Mouse (Mus musculus): ENCODE data around the gene Gucy2c.

The Gucy2c gene

DNA sequence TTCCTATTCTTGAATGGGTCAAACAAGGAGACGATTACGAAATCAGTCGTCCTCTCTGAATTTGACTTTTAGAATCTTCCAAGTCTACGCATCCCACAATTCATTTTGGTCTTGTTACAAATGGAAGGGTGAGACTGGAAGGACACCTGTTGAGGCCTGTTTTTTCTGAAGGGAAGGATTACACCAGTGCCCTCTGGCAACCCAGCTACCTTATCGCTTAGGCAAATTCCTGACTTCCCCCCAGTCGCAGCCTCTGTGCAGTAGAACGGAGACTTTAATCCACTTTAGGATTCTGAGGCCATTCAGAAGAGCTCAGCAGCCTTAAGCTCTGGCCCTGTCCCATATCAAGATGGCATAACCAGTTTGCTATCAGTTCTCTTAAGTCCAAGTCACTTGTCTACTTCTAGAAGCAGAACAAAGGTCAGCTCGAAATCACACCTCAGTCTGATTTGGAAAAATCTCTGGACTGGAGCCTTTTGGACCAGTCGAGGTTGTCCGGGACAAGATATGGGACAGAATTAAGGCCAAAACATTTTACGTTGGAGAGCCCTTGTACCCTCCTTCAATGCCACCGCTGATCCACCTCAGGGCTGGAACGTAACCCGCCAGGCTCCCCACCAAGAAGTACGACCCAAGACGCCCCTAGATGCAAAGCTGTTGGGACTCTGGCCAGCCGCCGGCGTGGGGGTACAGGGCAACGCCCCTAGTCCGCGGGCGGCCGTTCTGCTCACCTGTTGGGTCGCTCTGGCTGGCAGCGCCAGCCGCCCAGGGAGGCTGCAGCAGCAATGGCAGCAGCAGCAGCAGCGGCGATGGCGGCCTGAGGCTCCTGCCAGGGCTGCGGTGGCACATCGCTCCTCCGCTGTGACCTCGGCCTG, 120.5 kb downstream of the Gucy2c start:
- DNase-seq = peak; percentile 14

DNA sequence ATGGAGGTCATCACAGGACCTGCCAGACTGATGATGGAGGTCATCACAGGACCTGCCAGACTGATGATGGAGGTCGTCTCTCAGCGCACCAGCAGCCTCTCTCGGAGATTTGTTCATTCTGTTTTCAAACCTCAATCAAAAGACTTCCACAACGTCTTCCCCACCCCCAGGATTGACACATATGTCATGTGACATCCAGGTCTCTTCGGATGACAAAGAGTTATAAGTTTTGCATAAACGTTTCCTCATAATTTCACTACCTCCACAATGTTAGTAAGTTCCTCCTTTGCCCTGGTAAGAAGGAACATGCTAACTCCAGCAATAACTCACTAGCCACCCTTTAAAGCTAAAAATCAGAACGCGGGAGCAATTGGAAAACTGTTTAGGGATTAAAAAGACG, 122.3 kb downstream of the Gucy2c start:
- DNase-seq = no peak

DNA sequence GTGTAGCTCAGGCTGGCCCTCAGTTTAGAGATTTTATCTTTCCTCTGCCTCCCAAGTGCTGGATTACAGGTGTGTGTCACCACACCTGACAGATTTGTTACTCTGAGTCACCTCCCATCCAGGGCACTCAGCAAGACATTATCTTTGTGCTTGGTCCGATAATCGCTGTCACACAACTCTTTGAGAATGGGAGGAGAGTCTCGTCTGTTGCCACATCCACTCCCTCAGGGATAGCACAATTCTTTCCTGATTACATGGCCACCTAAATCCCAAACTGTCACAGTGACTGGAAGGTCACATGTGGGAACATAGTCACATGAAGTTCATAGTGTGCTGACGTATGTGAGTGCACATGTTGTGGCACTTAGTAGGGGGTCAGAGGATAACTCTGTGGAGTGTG, 123.3 kb downstream of the Gucy2c start:
- DNase-seq = no peak

DNA sequence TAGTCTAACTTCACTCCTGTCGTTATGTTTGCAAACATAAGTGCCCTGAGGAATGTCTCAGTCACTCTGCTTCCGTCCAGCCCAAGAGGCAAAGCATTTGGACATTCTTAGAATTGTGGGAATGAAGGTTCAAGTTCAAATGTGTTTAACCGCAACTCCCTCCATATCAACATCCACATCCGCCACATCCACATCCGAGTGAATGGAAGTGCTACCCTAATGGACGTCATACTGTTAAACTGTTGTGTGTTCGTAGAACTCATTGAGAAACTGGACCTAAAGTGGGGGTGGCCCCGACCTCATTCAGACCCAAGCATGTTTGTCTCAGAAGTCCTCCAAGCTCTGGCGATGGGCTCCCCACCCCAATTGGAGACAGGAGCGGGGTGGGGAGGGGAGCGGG, 125.8 kb downstream of the Gucy2c start:
- DNase-seq = no peak

DNA sequence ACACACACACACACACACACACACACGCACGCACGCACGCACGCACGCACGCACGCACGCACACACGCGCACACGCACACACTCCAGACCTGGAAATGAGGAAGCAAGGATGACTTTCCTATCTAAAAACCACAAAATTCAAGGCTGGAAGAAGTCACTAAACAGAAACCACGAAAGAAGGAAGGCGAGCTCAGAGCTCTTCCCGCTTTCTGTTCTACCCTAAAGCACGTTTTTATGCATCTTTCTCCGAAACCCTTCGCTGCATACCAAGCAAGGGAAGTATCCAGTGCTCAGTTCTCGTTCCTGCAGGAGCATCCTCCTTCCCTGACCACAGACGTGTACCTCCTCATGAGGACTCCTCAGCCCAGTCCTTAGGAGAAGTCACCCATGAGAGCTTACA, 127.1 kb downstream of the Gucy2c start:
- DNase-seq = no peak

DNA sequence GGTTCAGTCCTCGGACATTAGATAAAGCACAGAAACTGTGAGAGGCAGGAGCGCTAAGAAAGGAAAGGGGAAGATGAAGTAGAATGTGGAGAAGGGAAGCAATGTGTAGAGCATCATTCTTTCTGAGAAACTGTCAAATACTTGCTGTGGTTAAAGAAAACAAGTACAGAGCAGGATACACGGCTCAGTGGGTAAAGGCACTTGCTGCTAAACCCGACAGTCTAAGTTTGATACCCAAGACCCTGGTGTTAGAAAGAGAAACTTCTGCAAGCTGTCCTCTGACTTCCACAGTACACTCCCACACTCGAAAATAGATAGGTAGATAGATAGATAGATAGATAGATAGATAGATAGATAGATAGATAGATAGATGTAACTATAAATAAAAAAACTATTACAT, 128.2 kb downstream of the Gucy2c start:
- no peak for DNase-seq

DNA sequence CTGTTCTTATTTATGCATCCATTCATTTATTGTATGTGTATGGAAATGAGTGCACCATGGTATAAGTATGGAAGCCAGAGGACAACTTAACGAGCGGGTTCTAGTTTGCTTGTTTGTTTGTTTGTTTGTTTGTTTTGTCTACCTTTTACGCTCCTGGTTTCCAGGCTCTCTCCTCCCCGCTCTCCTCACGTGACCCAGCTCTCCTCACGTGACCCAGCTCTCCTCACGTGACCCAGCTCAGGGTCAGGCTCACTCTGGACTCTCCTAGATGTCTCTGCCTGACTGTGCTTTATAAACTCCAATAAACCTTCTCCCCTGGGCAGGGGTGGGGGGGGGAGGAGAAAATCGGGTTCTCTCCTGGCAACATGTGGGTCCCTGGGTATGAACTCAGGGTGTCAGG, 130.9 kb downstream of the Gucy2c start:
- no peak for DNase-seq

DNA sequence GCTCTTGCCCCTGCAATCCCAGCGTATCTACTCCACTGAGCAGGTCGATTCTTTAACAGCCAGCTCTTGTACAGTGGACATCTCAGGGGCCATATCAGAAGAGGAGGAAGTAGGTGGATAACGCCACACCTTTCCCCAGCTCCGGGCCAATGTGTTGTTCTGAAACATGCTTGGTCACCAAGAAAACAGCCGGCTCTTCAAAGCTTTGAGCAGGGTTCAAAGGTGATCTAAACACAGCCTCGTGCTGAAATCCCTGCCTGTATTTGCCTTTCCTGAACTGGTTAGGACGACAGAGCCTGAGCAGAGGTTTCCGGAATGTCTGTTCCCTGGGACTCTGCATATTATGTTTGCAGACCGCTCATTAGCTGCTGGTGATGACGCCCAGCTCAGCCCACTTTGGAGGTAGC, 134.1 kb downstream of the Gucy2c start:
- DNase-seq = no peak

All from thymus, postnatal 14 days (tissue).